Mouse (Mus musculus) right cerebral cortex, postnatal 36 days (tissue): ENCODE data around the gene Mpp4.

Experiments used
- DNase-seq, 2 experiments: peaks; one replicate each; pipeline ENCODE4 v3.0.0; 2022; ENCODE audit warnings: low spot score in 2 of 2, mixed read lengths in 1 of 2

The Mpp4 gene

GRCm38 (mm10) chr1:59167654-59168425, 4.7 kb upstream of the Mpp4 start:
- no peak for DNase-seq

- DNase-seq = no peak
Measured at GRCm38 (mm10) chr1:59166232-59166905, 3.2 kb upstream of the Mpp4 start.

GRCm38 (mm10) chr1:59163918-59164317, 729 bp upstream of the Mpp4 start:
- no peak for DNase-seq

DNA sequence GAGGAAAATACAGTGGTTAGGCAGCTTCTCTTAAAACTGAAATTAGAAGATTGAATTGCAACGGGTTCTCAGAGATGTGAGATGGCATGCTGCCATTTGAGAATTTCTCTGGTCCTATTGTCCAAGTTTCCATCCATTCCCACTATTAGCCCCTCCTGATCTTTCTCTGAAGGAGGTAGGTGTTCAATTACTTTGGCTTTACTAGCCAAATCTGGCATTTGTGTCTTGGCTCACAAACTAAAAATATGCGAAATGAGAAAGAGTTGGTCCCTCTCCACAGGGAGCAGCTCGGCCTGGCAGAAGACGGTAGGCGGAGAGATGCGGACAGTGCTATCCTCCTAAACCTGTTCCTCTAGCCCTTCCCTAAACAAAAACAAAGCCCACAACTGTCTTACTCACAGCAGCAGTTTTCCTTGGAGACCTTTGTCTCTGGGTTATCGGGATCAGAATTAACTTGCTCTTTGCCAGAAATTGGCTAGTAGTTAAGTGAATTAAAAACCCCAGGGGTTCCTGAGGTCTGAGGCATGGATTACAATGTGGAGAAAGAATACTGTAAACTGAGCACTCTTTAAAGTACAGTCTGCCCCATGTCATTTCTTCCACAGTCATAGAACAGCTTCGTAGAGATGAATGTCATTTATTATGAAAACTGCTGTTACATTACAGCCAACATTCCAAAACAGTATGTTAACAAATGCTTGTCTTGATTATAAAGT, 722 bp downstream of the Mpp4 start:
- DNase-seq = no peak

DNA sequence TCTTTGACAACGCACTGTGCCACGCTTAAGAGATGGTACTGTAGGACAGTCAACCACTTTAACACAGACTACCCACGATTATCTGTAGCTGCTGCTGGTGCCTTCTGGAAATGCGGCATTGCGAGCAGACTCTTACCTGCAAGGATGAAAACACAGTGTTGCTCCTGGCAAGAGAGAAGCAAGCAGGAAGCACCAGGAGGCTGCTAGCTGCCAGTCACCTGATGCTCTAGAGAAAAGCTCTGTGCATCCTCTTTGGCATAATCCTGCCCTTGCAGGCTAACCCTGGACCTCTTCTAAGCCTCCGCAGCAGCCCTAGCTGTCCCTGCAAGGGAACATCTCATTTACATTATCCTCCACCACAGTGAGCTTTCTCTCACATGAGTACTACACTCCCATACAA, 1.8 kb downstream of the Mpp4 start:
- DNase-seq = no peak

GRCm38 (mm10) chr1:59160871-59161270, 2.3 kb downstream of the Mpp4 start:
- no peak for DNase-seq

- no peak for DNase-seq
Measured at GRCm38 (mm10) chr1:59159136-59159535, 4.1 kb downstream of the Mpp4 start.

DNA sequence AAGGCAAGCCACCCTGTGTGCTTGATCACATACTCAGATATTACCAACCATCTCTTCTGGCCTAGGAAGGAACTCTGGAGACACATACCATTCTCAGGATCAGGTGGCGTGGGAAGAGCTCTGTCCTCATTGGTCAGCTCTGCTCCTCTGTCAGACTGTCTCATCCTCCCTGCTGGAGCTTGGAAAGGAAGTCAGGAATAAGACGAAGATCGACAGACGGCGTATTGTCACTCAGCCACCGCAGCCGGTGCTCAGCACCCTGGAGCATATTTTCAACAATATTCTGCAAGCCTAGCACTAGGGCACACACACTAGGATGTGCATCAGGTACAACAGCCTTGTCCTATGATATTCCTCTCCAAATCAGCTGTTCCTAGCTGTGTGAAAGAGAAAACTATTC, 4.7 kb downstream of the Mpp4 start:
- DNase-seq = no peak

DNA sequence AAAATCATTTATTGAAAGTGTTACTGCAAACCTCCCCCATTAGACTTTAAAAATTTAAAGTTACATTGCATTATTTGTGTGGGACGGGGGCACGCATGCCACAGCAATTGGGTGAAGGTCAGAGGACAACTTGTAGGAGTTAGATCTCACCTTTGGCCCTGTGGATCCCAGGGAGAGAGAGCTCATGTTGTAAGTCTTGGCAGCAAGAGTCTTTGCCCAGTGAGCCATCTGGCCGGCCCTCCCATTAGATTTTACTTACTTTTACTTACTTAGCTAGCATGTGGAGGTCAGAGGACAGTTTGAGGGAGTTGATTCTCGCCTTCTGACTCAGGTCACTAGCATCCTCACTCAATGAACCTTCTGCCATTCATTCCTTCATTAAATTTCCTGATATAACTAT, 5.3 kb downstream of the Mpp4 start:
- DNase-seq = no peak

GRCm38 (mm10) chr1:59152346-59152745, 10.8 kb downstream of the Mpp4 start:
- no peak for DNase-seq

DNA sequence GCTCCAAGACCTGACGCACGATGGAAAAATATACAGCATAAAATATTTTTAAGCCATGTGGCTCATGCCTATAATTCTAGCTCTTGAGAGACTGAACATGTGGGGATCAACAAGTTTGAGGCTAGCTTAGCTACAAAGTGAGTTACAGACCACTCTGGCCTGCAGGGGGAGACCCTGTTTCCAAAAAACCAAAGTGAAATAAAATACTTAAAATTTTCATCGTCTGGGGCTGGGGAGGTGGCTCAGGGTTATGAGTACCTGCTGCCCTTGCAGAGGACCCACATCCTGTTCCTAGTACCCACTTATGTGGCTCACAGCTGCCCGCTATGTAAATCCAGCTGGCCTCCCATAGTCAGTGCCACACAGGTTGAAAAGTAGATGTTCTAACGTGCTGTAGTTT, 12.6 kb downstream of the Mpp4 start:
- DNase-seq = no peak

DNA sequence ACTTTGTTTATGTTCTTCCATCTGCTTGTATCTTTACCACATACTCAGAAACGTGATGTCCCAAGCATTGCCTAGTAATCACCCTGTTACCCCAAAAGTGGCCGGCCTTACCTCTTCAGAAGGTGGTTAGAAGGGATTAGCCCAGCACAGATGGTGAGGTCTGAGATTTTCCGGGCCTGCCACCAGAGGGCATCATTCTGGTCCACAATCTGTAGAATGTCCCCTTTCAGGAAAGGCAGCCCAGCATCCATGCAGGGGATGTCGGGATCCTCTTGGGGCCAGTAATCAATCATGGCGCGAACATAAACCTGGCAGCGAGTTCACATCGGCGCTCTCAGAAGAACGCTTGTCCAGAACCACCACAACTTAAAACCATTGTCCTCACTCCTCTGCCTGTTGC, 18.6 kb downstream of the Mpp4 start:
- no peak for DNase-seq

DNA sequence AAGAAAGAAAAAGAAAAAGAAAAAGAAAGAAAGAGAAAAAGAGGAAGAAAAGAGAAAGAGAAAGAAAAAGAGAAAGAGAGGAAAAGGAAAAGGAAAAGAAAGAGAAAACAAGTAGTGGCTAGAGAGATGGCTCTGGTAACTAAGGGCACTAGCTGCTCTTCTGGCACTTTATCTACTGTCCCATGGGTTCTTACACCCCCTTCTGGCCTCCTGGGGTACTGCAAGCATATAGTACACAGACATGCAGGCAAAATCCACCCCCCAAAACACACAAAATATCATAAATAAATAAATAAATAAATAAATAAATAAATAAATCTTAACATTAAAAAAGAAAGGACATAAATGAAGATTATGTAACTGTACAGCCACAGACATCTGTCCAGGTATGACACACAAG, 20.4 kb downstream of the Mpp4 start:
- DNase-seq = no peak

- no peak for DNase-seq
Measured at GRCm38 (mm10) chr1:59134419-59134818, 28.8 kb downstream of the Mpp4 start.

DNA sequence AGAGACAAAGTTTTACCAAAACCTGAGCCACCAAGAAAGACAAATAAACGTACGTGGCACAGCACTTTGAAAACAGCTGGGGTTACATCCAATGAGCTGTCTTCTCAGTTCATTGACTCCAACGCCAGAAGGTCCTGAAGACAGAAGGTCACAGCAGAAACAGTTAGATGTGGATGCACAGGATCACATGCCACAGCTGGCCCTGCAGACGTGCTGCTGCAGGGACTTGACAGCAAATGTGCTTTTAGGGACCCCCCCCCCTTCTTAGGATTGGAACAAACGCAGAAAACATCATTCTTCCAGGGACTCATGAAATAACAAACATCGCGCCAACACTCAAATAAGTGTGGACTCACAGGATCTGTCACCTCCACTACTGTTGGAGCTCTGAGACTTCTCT, 34.3 kb downstream of the Mpp4 start:
- no peak for DNase-seq

DNA sequence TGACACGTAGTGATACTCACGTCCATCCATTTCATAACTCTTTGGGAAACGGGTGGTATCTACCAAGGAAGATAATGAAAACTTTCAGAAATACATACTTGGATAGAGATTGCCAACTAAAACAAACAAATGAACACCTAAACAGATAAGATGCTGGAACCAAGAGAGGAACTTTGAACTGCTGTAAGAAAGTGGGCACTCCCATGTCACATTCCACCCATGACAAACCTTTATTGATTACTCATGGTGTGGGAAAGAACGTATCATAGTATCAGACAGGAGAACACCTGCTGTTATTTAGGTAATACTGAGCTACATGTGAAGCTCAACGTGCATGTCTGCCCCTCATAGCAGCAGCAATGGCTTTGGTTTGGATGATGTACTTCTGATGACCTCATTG, 37.6 kb downstream of the Mpp4 start:
- no peak for DNase-seq

GRCm38 (mm10) chr1:59119720-59120457, 43.3 kb downstream of the Mpp4 start, which contains the start of gene Tmem237:
Gene Tmem237 (minus strand): TSS chr1:59120408.
- peak; percentile 90 to 91 for DNase-seq

- no peak for DNase-seq
Measured at GRCm38 (mm10) chr1:59110524-59110923, 52.7 kb downstream of the Mpp4 start.

DNA sequence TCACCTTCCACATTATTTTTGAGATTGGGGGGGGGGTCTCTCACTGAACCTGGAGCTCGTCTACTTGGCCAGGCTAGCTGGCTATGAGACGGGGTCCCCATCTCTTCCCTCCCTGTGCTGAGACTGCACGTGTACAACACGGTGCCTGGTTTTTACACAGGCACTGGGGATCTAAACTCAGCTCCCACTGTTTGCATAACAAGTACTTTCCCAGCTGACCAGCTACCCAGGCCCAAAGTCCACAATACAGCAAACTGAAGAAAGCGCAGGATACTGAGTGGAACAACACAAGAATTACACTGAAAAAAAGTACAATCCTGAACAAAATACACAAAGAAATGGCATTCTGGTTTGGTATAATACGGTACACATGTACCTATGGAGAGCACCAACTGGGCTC, 61.1 kb downstream of the Mpp4 start:
- DNase-seq = no peak

DNA sequence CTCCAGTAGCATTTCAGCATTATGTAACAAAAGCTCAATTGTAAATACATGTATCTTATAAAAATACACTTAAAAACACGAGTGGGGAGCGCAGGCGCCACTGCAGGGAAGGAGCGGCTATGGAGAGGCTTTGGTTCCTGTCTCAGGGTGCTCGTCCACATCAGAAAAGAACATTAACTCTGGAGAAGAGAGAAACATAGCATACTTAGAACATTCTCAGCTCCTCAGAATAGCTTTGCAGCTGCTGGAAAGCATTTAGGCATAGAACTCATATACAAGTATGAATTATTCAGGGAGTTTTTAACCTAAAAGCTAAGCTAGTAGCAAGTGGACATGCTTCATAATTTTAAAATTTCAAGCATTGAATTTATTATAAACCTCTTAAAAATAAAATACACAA, 62.2 kb downstream of the Mpp4 start:
- DNase-seq = no peak

- DNase-seq = no peak
Measured at GRCm38 (mm10) chr1:59094705-59095104, 68.5 kb downstream of the Mpp4 start, which contains the start of gene C2cd6. Gene C2cd6 (minus strand): TSS chr1:59094900.
